Mouse (Mus musculus): ENCODE results near the gene Wwox. TPM values are rescaled to one million over a fixed set of nuclear protein-coding genes. Genes with fewer than 3 reads are reported as not detected.

Gene Wwox
- 17.3 and 18.1 TPM in 2 replicates for polyA plus RNA-seq (2012; rRNA removed)

DNA sequence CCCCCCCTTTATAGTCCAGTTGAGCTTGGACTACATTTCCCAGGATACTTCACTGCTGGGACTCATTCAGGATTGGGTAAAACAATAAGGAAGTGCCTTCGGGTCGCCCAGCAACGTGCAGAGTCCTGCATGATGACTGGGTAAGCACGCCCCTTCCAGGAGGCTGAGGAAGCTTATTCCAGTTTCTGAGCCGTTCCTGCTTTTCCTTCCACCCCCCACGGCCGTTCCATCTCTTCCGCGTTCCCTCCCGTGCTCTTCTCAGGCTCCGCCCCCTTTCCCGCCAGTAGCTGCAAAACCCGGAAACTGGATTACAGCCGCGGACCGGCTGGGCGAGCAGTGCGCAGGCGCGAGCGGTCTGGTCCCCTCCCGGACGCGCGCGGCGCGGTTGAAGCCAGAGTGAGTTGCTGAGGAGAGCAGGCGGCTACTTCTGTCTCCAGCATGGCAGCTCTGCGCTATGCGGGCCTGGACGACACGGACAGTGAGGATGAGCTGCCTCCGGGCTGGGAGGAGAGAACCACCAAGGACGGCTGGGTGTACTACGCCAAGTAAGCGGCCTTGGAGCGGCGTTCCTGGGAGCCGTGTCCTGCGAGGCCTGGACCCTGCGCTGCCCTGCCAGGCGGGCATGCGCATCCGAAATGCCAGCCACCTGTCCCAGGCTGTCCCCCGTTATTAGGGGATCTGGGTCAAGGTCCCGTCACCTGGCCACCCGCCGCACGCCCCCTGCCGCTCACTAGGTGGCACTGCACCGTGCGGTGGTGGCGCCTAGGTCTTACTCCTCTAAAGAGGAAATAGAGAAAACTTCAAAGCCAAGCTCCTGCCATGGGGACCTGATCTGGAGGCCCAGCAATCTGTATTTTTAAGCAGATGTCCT is at the start of gene Wwox:
TSS of gene Wwox (plus strand) at position 322 of the 871 bp plus-strand sequence.

DNA sequence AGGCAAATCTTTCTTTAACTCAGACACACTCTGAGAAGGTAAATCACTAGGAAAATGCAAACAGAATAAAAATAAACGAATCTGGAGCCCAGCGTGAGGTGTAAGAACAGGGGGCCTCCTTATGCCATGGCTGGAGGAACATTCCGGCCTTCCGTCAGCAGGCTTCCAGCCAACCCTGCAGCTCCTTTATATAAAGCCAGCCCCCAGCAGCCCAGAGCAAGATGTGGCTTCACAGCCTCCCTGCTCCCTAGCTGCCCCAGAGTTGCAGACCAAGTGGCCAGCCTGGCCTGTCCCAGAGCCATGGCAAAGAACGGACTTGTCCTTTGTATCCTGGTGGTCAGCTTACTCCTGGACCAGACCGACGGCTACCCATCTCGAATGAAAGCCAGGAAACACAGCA is 21.7 kb upstream of the Wwox start, which contains the start of gene Clec3a:
TSS of gene Clec3a (plus strand) at position 301 of the 400 bp plus-strand sequence.

Other genes starting within 250 kb of the Wwox start
- not detected in 2 replicates for gene Vat1l, start 234.0 kb upstream of the Wwox start, polyA plus RNA-seq (2012; rRNA removed)
- gene Clec3a, start 21.6 kb upstream of the Wwox start, polyA plus RNA-seq (2012; rRNA removed), result not detected in 2 replicates

Data from ovary, adult 2 months (tissue).